Mouse (Mus musculus): Measurements from ENCODE around the gene Maco1.
A peak's percentile ranks its signal among the peaks of the same experiment; 100 is the strongest.
"Not testable (repeated sequence)": the region's sequence is repeated elsewhere in the genome, so short reads cannot be mapped to it uniquely, and the experiment has no call there.

The Maco1 gene

DNA sequence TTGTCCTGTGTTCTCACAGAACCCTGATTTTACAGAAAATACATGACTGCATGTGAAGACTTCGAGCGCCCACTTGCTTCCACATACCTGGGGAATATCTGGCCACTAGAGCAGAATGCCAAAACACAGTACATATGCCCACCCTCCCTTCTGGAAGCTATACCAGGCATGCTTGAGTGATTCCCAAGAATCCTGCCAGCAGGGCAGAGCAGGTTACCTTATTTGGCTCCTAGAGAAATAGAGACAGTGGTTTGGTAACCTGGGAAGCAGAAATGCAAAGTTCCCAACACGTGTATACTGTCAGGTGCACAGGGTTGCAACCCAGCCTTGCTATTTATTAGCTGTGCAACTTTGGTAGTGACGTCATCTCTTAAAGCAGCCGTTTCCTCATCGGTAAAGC, 8.7 kb upstream of the Maco1 start:
- DNase-seq (ENCODE audit: extremely low read depth, low read depth) = no peak

DNA sequence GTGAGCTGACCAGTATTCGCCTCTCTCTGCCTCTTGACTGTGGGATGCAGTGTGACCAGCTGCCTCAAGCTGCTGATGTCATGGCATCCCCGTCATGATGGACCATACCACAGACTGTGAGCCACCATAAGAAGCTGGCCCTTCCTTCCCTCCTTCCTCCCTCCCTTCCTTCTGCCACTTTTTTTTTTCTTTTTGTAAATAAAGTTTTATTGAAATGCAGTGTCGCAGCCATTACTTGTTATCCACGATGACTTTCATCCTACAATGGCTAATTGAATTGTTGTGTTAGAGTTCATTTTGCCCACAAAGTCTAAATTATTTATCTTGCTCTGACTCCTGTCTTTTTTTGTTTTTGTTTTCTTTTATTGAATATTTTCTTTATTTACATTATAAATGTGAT, 5.3 kb upstream of the Maco1 start:
- DNase-seq (ENCODE audit: extremely low read depth, low read depth) = no peak

DNA sequence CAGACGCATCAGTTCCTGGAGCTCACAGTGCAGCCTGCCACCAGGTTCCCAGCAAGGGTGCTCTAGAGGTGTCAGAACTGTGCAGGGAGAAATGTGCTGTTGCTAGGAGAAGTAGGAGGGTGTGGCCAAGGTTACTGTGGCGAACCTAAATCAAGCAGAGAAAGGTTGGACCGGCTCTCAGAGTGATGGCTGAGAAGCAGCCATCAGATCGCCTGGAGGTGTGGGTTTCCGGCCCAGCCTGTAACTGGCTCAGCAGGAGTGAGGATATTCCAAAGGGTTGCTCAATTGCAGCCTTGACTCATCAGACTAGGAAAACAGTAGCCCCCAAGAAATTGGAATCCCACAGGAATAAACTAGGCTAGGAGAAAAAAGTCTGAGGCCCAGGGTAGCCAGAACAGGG, 3.4 kb upstream of the Maco1 start:
- DNase-seq (ENCODE audit: extremely low read depth, low read depth) = no peak

DNA sequence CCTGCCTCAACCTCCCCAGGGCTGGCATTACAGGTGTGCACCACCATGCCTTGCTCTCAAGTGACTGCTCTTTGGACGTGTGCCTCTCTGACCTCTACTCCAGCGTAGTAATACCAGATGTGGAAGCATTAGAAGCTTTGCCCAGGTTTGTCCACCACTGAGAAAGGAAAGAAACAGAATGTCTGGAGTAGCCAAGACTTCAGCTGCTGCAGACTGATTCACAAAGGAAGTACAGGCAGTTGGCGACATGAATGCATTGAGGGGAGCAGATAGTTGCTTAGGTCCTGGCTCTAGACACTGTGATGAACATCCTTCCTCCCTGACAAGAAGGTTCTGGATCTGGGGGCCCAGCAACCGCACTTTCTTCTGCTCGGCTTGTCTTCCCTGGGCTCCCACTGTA, 2.9 kb upstream of the Maco1 start:
- DNase-seq (ENCODE audit: extremely low read depth, low read depth) = no peak

DNA sequence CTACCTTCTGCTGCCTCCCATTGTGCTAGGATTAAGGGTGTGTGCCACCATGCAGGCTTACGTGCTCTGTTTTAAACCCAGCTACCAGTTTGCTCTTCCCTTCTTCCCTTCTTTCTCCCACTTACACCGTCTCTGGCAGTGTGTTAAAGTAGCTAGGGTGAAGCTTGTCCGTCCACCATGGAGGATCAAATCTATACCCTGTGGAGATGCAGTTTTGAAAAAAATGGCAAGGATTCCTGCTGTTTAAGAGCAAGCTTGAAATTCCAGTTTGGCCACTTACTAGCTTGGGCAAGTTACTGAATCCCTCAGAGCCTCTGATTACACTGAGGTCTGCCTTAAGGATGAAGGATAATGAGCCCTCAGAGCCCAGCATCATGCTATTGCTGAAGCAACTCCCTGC, 2.2 kb upstream of the Maco1 start:
- DNase-seq (ENCODE audit: extremely low read depth, low read depth) = no peak

DNA sequence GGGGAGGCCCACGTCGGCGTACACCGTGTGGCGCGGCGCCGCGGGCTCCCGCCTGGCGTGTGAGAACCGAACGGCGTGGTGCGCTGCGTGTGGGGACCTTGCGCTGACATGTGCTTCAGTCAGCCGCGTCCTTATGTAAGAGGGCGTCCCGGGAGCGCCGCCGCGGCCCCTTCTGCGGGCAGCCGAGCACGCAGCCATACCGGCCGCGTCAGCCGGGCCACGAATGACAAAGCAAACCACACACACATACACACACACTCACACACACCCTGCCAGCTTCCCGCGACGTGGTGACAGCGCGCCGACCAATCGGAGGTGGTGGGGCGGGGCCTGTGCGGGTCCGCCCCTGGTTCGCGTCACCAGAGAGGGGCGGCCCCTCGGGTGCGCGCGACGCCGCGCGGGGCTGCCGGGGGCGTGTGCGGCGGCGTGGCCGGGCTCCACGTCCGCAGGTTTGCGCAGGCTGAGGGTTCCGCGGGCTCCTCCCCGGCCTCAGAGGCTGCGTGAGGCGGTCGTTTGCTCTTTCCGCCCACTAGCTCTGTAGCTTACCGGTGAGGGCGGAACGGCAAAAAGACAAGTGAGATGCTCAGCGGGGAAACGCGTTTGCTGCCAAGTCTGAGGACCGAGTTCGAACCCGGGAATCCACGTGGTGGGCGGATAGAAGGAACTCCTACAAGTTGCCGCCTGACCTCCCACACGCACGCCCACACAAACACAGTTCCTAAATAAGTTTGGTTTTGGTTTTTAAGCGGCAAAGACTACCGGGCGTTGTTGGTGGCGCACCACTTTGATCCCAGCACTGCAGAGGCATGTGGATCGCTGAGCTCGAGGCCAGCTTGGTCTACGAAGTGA, 716 bp upstream of the Maco1 start:
- peak; percentile 80 for DNase-seq (ENCODE audit: extremely low read depth, low read depth)

DNA sequence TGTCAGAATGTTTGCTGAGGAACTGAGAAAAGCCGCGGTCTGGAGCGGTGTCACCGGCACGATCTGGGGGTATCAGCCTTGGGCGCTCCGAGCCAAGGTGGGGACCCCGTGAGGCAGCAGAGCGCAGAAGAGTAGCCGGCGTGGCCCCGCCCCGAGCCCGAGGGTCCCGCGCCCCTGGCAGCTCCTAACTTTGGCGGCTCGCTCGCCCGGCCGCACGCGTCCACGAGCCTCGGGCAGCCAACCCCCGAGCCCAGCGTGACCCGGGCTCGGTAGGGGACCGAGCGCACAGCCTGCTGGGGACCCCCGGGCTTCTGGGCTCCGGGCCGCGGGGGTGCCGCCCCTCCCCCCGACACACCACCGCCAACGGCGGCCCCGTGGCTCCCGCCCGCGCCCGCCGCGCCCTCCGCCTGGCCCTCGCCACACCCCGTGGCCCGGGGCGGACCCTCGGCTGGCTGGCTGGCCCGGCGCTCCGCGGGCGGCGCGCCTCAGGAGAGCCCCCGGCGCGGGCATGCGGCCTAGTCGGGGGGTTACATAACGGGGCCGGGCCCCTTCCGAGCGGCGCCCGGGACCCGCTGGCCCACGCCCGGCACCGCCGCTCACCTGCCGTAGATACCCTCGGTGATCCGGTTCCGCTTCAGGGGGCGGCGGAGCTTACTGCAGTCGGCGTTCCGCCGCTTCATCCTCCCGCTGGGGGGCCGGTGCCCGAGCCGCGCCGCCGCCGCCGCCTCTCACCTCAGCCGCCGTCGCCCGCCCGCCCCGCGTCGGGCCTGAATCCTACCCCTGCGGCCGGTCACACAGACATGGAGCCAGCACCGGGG, 498 bp downstream of the Maco1 start:
- no peak for DNase-seq (ENCODE audit: extremely low read depth, low read depth)

DNA sequence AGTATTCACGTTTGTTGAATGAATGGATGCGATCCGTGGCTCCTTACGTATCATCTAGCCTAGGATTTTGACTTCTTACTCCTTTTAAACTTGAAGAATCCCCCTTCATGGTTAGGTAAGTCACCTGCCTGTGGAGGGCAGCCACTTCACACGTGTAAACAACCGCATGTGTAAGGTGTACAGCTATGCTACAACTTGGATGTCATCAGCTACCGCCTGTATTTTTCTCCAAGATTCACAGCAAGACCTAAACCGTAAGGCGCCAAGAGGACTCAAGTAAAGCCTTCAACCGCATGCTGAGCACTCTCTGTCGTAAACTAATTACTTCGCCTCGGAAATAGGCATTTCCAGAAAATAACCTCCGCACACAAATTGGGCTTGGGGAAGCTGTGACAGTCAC, 1.3 kb downstream of the Maco1 start:
- DNase-seq (ENCODE audit: extremely low read depth, low read depth) = no peak

DNA sequence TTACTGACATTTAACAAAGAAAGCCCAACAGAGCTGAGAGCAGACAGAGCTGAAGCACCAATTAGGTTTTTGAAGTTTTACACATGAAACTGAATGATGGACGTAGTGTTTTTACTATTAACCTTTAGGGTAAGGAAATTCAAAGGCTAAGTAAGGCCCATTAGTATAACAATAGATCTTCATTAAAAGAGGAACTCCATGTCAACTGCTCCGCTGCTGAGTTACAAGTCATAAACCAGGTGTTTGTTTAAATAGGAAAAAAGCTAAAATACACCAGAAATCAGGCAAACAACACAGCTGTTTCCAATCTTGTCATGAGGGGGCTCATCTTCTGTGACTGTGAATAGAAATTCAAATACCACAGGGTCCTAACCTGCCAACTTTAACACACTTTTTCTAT, 1.9 kb downstream of the Maco1 start:
- DNase-seq (ENCODE audit: extremely low read depth, low read depth) = peak; percentile 53

DNA sequence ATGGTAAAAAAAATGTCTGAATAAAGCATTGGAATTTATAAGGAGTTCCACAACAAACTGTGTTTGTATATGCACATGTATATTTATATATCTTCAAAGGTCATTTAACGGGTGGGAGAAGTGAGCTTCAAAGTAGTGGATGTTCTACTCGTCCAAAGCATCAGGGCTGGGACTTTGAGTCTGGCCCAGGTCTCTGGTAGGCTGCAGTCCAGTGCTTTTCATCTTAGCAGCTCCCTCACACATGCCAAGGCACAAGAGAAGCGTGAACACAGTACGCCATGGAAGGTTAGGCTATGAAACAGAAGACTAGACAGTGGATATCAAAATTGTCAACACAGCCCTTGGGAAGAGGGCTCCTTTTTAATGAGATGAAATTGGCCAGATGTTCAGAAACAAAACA, 2.6 kb downstream of the Maco1 start:
- no peak for DNase-seq (ENCODE audit: extremely low read depth, low read depth)

DNA sequence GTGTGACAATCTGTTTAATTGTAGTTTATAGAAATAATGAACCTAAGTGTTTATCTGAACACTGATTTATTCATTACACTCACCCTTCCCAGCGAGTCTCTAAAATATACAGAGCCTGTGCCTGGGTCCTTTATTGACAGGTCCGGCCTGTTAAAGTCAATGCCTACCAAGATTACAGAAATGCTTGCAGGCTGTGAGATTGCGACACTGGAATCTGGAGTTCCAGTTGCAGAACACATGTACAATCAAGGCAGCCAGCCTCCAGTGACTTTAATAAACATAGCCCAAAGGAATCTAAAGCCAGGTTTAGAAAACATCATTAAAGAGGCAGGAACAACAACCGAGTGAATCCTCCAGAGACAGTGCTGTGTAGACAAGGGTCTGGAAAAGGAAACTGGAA, 5.6 kb downstream of the Maco1 start:
- DNase-seq (ENCODE audit: extremely low read depth, low read depth) = no peak

DNA sequence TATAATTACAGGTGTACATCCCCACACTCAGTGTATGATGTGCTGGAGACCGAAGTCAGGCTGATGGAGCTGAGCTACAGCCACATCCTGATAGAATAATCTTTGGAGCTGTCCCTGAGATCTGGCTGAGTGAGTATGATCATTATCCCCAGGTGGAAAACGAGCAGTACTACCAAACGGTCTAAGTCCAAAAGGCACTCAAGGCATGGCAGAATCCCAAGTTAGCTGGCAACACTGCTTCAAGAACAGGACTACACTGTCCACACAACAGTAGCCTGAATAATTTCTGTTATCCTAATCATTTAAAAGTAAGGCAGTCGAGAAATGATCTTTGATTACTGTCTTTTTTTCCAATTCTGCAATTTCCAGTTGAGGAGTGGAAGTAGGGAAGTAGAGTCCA, 9.6 kb downstream of the Maco1 start:
- no peak for DNase-seq (ENCODE audit: extremely low read depth, low read depth)

DNA sequence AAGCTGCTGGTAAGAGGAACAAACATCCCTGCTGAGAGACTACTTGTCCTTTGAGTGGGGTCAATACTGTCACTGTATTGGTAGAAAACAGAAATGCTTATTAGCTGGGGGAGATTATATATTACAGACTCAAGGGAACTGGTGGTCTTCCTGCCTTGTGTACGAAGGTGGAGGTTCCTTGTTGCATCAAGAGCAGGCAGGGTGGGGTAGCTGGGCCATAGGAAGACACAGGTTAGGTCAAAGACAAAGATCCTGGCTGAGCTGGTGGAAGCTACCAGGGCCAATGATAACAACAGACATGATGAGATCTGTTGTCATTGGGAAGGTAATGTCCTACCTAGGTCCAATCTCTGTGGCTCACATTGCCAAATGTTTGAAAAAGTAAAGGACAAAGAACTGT, 12.9 kb downstream of the Maco1 start:
- DNase-seq (ENCODE audit: extremely low read depth, low read depth) = no peak

DNA sequence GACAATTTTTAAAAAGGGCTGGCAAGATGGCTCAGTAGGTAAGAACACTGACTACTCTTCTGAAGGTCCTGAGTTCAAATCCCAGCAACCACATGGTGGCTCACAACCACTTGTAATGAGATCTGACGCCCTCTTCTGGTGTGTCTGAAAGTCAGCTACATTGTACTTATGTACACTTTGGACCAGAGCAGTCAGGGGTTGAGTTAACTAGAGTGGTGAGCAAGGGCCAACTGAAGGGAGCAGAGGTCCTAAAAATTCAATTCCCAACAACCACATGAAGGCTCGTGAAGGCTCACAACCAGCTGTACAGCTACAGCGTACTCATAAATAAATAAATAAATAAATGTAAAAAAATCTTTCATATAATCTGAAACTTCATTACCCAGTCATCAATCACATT, 14.4 kb downstream of the Maco1 start:
- DNase-seq (ENCODE audit: extremely low read depth, low read depth) = not testable (repeated sequence)

DNA sequence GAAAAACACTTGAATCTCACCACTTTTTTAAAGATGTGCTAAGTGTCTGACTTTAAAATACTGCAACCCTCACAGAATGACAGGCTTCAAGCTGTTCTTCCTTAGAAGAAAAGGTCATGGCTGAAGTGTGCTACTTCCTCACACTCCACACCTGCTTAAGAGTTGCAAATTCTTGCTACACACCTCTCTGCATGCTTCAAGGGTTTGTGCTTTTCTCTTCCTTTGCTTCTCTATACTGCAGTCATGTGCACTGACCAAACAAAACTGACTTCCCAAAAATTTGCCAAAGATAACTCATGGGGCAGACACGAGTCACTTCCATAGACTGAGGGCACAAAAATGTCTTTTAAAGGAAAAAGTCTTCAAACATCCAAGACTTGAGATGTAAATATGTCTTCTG, 14.9 kb downstream of the Maco1 start:
- no peak for DNase-seq (ENCODE audit: extremely low read depth, low read depth)

DNA sequence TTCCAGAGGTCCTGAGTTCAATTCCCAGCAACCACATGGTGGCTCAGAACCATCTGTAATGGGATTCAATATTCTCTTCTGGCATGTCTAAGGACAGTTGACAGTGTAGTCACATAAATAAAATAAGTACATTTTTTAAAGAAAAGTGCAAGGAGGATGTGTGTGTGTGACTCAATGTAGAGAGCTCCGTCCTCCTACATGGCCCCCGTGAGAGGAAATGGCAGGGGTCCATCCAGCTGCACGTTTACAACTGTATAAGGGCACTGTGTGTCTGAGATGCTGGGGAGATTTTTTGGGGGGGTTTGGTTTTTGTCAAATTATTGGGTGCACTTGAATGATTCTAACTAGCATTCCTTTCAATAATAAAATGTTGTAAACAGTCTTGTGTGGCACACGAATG, 17.7 kb downstream of the Maco1 start:
- no peak for DNase-seq (ENCODE audit: extremely low read depth, low read depth)

DNA sequence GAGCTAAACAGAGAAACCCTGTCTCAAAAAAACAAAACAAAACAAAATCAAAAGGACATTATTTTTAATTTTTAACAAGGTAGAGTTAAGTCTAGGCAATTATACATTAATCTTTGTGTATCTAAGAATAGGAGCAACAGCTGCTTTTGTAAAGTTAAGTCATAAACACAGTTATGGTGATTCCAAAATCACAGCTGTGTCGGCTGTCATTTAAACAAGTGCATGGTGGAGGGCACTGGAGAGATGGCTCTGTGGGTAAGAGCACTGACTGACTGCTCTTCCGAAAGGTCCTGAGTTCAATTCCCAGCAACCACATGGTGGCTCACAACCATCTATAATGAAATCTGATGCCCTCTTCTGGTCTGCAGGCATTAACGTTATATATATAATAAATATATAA, 21.2 kb downstream of the Maco1 start:
- DNase-seq (ENCODE audit: extremely low read depth, low read depth) = no peak

DNA sequence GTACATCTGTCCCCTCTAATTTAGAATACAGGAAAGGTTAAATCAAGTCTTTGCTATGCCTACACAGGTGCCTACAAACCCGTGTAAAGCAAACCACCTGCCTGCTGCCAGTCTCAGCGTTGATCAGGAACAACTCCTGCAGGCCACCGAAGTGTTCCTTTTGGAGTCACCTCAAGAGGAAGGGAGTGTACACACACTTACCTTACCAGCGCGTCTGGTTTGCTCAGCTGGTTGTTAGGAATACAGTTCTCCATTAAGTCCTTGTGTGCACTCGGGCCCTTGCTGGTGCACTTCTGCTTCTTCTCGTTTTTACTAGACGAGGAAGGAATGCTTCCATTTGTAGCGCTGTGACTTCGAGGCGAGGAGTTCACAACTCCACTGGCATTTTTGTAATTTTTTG, 25.3 kb downstream of the Maco1 start:
- no peak for DNase-seq (ENCODE audit: extremely low read depth, low read depth)

DNA sequence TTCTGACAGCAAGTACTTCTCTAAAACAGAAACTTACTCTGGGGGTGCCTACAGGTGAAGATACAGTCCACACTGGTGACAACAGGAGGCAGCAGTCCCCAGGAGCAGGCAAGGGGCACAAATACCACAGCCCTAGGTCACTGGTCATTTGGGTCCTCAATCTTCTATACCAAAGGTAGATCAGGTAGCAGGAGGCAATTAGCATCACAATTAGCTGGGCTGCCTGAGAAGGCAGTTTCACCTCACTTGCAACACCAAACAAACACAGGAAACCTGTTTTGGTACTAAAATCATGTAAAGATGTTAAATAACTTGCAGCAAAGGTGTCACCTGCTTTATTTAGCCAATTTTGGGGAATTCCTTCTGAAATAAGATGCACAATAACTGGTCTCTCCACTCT, 26.8 kb downstream of the Maco1 start:
- no peak for DNase-seq (ENCODE audit: extremely low read depth, low read depth)

DNA sequence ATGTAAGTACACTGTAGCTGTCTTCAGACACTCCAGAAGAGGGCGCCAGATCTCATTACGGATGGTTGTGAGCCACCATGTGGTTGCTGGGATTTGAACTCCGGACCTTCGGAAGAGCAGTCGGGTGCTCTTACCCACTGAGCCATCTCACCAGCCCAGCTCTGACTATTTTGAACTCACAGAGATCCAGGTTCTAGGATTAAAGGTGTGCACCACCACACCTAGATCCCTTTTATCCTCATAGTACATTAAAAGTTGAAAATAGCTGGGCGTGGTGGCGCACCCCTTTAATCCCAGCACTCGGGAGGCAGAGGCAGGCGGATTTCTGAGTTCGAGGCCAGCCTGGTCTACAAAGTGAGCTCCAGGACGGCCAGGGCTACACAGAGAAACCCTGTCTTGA, 27.3 kb downstream of the Maco1 start:
- DNase-seq (ENCODE audit: extremely low read depth, low read depth) = not testable (repeated sequence)

DNA sequence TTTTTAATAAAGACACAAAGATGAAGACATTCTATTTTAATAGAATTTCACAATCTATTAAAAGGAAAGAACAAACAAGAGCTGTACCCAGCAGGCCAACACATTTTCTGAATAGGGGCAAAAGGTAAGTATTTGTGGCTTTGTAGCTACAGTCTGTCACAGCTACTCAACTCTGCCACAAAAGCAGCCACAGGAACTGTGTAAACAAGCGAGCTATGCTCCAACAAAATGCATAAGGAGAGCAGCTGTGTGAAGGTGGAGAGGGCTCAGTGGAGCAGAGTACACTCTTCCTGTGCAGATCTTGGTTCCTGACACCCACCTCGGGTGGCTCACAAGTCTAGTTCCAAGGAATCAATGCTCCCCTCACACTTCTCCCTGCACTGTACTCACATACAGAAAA, 29.6 kb downstream of the Maco1 start:
- DNase-seq (ENCODE audit: extremely low read depth, low read depth) = no peak

DNA sequence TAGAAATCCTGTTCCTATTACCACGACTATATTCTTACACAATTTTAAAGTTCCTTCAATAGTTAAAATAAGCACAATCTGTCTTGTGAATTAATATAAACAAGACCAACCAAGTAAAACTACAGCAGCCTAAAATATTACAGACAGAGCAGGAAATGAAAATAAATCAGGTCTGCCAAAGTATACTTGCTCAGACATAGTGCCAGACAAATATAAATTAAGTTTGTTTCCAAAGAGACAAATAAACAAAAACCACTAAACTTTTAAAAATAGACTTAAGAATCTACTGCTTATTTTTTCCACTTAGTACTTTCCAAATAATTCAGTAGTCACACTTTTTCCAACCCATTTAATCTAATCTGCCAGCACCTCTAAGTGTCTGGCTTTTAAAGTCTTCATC, 32.1 kb downstream of the Maco1 start:
- DNase-seq (ENCODE audit: extremely low read depth, low read depth) = no peak

DNA sequence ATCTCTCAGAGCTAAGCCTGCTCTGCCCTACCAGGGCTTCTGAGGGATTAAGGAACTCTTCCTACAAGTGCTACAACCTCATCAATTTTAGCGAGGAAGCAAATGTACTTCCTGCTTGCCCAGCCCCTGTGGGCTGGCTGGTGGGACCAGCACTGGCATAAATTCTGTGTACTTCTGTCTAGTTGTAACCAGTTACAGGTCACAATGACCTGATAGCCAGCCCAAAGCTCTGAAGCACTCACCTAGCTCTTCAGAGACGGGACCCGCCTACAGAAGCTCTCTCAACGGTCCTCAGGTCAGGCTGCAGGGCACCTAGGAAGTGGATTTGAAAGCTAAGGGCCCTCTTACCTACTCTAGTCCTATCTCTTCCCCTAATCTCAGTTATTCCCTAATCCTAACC, 35.4 kb downstream of the Maco1 start:
- no peak for DNase-seq (ENCODE audit: extremely low read depth, low read depth)

Measured in MEL-GATA-1-ER (cell line).